Mouse (Mus musculus): ENCODE data around the gene H2-Eb1.

The H2-Eb1 gene

DNA sequence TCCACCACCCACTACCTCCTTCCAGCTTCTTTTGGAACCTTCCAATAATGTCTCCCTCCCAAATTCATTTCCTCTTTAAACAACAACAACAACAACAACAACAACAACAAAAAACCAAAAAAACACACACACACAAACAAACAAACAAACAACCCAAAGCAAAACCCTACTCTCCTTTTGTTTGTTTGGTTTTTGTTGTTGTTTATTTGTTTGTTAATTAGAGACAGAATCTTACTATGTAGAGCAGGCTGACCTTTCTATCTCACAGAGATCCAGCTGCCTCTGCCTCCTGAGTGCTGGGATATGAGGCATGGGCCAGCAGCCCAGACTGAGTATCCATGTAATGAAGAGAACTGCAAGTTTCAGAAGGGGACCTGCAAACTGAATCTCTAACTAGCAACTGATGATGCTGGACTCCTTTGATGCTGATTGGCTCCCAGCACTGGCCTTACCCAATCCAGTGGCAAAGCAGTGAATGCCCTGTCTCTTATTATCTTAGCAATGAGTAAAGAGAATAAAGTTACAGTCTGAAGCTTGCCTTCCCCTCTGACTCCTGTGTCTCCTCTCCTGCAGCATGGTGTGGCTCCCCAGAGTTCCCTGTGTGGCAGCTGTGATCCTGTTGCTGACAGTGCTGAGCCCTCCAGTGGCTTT lies at the start of gene H2-Eb1:
H2-Eb1 (plus strand) TSS at position 488 of the 651 bp plus-strand sequence.
- peak; percentile 90 to 92 for DNase-seq

DNA sequence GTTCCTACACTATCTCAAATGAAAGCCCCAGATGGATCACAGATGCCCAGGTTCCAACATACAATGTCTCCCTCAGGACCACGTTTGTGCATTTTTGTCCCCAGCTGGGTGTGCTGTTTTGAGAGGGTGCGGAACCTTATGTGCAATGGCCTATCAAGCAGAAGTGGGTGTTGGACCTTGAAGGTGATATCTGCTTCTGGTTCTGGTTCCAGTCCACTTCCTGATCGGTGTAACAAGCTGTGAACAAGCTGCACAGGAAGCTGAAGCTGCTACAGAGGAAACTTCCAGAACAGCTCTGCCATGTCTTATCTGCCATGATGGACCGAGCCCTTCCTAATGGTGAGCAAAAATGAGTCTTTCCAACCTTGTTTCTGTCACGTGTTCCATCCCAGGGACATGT lies 49.2 kb upstream of the H2-Eb1 start:
- DNase-seq, result no peak

DNA sequence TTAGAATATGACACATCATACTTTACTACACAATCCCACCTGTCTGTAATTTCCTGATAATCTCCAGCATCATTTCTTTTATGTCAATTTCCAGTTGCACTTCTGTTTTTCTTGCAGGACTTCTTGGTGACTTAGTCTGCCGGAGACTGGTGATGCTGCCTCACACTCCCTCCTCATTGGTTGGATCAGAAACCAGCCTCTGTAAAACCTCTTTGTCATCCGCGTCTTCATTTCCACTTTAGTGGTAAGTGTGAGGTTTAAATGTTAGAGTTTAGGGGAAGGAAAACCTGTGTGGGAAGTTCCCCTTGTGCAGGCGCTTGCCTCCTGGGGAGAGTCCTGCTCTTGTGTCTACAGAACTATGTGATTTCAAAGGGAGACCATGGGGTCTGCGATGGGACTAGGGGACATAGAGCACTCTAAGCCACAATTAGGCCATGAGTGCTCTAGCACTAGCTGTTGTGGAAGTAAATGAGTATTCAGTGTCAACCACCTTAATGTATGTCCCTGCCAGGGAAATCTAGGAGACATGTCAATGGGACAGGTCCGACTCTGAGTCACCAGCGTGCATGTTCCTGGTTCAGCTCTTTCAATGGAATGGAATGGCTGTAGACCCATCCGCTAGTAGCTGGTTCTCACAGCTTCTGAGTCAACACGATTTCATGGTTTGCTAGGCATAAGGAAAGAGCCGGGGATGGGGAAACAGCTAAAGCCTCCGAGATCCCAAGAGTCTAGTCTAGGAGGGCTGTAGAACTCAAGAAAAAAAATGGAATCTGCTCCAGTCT lies 47.9 kb upstream of the H2-Eb1 start, which contains the start of gene H2-Ab1:
H2-Ab1 (plus strand) TSS at position 96 of the 782 bp plus-strand sequence.
- DNase-seq, result peak; percentile 82 to 84

DNA sequence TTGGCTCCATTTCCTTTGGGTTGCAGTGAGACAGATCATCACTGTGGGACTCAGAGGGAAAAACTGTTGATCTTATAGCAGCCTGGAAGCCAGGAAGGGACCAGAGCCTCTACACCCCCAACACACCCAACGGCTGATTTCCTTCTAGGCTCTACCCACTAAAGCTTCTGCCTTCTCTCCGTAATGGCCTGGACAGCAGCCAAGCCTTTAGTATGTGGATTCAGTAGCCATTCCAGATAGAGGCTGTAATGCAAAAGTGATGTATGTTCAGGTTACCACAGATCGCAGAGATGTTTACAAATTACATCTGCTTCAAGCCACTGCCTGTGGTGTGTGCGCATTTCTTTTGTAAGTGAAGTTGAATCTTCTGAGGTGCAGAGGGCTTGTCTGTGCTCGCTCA lies 45.1 kb upstream of the H2-Eb1 start:
- peak in 1 of 2 experiments; percentile 32 for DNase-seq

DNA sequence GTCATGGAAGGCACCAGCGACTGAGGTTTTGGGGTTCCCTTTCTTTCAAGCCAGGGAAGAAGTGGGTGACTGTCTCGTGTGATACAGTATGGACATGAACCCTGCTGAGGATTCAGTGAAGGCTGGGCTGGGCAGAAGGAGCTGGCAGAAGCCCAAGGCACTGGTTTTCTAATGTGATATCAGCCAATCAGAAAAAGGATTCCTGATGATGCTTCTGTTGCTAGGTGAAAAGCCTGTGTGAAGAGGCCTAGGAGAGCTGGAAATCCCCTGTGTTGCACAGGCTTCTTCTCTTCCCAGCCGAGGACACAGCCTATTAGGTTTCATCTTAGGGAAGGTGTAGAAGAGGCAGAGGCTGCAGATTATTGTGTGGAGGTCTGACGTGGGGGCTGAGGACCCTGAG lies 44.2 kb upstream of the H2-Eb1 start:
- peak; percentile 89 to 94 for DNase-seq

DNA sequence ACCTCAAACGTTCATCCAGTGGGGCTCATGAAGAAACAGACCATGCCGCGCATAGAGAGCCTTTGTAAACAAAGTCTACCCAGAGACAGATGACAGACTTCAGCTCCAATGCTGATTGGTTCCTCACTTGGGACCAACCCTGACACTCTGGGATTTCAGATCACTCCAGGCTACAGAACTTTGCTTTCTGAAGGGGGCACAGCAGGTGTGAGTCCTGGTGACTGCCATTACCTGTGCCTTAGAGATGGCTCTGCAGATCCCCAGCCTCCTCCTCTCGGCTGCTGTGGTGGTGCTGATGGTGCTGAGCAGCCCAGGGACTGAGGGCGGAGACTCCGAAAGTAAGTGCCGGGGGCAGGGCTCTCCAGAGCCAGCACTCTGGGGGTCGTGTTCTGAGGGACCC lies 42.6 kb upstream of the H2-Eb1 start:
- peak; percentile 79 to 87 for DNase-seq

DNA sequence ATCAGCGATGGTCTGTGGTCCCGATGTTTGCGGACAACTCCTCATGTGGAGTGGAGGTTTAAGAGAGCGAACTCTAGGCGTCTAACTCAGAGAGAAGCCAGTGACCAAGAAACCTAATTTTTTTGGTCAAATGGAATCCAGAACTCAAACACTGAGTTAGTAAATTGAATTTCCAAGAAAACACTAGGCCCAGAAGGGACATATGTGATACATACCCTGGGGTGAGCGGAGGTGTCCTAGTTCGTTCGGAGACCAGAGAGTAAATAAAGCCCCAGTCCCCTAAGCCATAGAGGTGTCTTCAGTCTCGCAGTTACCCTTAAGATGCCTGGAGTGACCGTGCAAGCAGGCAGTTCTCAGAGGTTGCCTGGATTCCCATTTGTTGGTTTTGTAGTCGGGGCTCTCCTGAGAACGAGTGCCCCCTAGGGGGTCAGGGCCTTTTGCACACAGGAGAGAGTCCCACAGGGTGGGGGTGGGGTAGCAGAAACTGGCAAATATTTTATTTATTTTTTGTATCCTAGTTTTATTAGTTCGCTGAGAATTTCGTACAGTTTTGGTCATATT lies 41.8 kb upstream of the H2-Eb1 start:
- peak; percentile 45 to 49 for DNase-seq

DNA sequence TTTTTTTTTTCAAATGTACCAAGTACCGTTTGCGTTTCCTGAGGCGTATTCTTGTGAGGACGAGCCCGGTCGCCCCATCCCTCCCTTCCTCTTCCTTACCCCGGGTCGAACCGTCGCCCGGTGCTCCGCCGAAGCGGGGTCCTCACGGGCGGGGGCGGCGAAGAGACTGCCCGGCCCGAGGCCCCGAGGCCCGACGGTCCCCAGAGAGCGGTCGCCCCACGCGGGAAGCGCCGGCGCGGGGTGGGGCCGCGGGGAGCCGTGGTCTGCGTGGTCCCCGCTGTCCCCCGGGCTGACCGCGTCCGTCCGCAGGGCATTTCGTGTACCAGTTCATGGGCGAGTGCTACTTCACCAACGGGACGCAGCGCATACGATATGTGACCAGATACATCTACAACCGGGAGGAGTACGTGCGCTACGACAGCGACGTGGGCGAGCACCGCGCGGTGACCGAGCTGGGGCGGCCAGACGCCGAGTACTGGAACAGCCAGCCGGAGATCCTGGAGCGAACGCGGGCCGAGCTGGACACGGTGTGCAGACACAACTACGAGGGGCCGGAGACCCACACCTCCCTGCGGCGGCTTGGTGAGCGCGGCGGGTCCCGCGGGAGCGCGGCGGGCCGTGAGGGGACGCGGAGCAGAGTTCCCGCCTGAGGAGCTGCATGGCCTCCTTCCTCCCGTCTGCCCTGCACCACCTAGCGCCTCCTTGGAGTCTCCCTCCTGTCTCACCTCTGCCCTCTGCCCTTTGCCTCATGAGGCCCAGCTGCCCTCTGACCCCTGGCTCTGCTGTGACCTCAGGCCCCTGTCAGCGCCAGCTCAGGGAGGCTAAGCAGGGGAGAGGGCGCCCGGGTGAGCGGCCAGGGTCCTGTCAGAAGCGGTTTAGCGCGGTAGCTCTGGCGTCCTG lies 41.0 kb upstream of the H2-Eb1 start:
- DNase-seq, result peak; percentile 23 to 35

DNA sequence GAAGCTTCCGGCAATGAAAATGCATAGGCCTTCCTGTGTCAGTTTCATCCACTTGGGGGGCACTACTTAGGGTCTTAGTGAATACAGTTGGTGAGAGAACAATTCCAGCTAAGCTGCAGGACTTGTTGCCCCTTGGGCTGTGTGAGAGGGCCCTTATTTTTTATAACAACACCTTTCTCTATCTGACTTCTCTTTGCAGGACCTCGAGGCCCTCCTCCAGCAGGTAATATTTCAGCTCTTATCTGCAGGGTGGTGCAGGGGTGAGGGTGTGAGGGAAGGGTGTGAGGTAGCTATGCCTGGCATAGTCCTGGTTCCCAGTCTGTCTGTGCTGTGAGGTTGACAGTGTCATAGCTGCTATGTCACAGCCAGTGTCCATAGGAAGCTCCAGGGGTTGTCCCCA lies 37.4 kb upstream of the H2-Eb1 start:
- DNase-seq, result no peak

DNA sequence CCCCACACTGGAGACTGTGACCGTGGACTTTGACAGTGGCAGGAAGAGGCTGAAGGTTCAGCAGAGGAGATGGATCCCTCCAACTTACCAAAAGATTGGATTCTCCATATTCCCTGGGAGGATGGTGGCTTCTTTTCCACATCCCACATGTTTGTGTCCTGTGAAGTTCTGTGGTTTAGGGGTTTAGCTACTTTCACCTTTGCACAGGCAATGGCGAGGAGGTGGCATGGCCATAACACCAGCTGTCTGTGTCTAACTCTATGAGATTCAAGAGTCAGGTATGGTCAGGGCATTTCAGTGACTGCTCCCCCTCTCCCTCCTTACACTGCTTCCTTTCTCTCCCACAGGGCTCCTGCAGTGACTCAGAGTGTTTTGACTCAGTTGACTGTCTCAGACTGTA lies 36.9 kb upstream of the H2-Eb1 start:
- no peak for DNase-seq

DNA sequence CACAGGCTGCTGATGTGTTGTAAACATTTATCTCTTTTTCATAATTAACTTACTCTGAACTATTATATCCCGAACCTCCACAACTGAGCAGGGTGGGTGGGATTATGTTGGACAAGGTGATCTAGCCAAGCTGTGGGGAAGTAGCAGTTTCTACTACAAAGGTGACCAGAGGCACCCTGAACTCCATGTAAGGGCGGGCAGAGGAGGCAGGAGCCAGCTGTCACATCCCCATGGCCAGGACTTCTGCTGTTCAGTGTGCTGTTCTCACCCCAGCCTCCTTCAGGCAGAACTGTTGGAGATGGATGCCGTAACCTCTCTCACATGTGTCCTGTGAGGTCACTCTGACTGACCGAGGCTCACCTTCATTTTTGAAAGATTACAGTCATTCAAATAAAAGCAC lies 35.9 kb upstream of the H2-Eb1 start:
- DNase-seq, result no peak

DNA sequence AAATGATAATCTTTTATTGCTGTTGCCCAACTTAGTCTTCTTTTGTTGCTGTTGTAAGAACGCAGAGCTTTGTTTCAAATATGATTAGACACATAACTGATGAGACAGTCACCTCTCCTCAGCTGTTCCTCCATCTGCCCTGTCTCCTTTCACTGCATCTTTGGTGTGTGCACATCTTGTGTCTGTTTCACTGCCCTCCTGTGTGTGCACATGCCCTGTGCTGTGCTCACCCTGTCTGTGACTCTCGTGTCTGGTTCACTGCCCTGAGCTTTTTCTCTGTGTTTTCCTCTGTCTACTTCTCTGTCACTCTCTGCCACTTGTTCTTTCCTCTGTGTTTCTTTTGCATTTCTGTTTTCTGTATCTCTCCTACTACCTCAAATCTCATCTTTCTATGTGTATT lies 35.4 kb upstream of the H2-Eb1 start:
- no peak for DNase-seq

DNA sequence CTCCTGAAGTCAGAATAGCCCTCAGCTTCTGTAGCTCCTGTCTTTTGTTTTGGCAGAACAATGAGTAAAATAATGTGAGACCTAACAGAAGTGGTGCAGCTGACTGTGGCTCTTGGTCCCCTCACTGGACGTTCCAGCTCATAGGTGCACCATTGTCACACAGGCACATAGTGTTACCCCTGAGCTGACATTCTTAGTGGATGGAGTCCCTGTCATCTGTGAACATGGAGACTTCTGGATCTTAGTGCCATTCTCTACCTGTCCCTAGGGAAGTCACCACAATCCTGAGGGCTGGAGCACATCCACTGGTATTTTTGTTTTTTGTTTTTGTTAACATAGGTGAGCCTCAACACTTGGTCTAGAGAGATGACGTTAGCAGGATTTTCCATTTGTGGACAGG lies 34.7 kb upstream of the H2-Eb1 start:
- no peak for DNase-seq

DNA sequence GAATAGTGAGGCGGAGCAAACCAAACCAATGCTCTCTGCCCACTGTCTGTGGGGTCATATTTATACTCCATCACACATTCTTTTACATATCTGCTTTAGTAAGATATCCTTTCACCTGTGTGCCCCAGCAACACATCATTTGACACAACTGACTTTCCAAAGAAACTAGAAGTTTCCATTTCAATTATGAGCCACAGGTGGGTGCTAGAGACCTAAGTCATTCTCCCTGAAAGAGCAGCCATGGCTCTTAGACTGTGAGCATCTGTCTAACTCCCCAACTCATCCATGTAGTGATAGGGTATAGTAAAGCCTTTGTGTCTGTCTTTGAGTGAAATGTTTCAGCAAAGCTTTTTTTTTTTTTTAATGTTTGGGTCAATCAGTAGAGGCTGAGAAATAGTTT lies 33.6 kb upstream of the H2-Eb1 start:
- no peak for DNase-seq

DNA sequence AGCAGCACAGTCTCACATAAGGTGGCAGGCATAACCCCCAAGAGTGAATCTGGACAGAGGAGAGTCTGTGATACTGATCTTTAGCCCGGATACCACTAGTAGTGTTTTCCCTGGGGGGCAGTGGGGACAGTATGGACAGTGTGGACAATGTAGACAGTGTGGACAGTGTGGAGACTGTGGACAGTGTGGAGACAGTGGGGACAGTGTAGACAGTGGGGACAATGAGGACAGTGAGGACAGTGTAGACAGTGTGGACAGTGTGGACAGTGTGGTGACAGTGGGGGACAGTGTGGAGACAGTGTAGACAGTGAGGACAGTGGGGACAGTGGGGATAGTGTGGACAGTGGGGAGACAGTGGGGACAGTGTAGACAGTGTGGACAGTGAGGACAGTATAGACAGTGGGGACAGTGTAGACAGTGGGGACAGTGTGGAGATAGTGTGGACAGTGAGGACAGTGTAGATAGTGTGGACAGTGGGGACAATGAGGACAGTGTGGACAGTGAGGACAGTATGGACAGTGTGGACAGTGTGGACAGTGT lies 25.1 kb upstream of the H2-Eb1 start:
- no peak for DNase-seq

DNA sequence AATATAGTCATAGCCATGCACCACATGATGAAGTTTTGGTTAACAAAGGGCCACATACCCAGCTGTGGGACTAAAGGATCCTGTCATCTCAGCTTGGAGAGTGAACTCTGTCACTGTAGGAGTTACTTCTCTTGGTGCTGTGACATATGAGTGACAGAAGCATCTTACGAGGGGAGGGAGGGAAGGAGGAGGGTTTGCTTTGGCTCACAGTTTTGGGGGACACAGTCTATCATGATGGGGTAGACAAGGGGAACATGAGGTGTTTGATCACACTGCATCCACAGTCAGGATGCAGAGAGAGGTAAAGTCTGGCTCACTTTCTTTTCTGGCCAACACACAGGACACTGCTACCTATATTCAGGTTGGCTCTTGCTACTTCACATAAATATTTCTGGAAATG lies 23.8 kb upstream of the H2-Eb1 start:
- no peak for DNase-seq

DNA sequence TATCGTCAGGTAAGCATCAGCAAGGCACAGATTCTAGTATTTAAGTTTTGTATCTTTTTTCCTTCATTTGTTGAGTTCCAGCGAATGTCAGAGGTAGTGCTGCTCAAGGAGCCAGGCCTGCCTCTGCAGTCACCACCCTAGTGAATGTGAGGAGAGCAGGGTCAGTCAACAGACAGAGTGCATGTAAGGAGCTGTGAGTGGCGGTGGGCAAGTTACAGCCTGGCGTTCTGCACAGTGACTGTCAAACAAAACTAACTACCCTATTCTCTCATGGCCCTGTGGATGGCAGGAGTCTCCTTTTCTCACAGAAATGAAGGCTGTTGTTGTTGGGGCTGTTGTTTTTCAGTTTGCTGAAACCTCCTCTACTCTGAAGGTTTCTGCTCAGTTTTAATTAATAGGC lies 20.3 kb upstream of the H2-Eb1 start:
- DNase-seq, result no peak

DNA sequence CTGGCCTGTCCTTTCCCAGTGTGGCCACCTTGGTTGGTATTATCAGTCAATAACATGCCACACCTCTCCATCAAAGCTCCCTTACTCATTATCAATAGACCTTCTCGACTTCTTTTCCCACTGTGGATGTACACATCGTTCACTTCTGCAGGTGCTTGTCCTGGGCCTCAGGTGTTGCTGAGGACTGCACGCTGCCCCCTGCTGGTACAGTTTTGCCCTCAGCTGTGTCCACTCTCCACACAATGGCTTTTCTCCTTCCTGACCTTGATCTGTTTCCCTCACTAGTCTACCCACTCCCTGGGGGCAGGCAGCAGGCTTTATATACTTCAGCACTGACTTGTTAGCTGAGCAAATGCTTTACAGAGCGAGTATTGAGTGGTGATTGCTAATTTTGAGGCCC lies 19.8 kb upstream of the H2-Eb1 start:
- peak in 1 of 2 experiments; percentile 32 for DNase-seq

DNA sequence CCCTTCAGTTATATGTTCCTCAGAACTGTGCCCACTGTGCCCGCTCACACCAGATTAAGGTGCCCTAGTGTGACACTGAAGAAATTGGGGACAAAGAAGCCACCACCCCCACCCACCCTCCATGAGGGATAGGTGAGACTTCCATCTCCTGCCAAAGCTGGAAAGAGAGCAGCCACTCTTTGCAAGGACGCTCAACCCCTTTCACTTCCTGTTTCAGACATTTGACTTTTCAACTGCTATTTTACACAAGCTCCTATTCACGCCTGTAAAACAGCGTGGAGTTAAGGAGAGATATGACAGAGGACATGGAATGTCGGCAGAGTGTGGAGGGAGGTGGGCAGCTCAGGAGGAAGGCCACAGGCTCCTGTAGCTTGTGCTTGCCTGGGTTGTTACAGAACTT lies 19.2 kb upstream of the H2-Eb1 start:
- no peak for DNase-seq

DNA sequence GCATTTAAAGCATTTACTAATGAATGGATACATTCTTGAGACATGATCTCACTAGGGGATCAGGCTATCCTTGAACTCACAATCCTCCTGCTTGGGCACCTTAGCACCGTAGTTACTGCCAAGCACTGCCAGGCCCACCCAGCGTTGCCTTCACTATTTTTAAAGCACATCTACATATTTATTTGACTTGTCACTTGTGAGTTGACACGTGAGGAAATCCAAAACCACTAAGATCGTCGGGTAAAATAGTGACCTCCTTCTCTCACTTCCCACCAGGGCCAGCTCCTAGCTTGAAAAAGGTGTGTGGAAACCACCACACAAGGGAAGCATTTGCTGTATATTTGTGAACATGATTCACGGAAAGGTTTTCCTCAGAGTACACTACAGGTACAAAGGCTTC lies 18.7 kb upstream of the H2-Eb1 start:
- DNase-seq, result no peak

DNA sequence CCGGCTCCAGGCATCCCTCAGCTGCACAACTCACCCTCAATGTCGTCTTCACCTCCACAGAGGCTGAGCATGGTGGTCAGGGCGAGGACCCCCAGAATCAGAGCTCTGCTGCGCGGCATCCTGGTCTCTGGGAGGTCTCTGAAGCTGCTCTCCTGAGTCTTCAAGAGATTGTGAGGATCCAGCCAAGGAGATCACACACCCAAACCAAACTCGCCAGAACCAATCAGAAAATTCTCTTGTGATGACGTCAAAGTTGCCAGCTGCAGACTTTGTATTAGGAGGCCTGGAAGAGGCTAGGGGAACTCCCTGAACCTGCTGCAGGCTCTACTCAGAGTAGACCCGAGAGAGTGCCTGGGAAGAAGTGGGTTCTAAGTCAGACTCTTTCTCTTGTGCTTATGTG lies 18.0 kb upstream of the H2-Eb1 start, which contains the start of gene H2-Aa:
H2-Aa (minus strand) TSS at position 176 of the 400 bp plus-strand sequence.
- DNase-seq, result peak; percentile 74 to 75

DNA sequence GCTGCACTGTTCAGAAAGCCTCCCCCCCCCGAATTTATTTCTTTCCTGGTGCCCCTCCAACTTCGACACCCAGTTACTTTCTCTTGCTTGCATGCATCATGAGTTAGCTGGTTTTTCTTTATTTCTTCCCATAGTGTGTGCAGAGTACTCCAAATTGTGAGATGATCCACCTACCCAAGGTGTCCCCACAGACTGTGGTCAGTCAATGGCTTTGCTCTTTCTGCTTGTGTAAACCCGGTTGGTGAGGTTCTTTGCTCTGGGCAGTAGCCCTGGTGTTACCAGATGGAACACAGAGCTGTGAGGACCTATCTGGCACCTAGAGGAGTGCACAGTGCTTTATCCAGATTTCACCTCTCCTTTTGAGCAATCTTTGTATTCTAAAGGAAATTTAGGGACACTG lies 17.5 kb upstream of the H2-Eb1 start:
- no peak for DNase-seq

DNA sequence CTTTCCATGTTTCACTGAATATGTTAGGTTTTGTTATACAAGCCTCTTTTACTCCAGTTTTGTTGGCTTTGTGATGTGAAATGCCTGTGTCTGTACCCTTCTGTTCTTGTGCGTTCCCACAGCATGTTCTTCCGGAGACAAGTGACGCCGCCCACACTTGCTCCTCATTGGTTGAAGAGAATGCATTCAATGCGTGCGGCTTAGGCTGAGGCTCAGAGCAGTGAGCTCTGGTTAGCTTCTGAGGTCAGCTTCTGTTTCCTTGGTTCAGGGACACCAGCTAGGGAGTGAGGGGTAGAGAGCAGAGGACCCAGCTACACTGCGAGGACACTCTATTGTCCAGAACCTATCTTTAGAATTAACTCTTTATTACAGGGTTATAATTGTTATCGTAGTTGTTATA lies 14.1 kb upstream of the H2-Eb1 start:
- DNase-seq, result peak; percentile 89

Measured in cerebellum, postnatal 10 days (tissue).